Mouse (Mus musculus) myocyte (in vitro differentiated cells): ENCODE measurements around the gene Nfya.
"Not testable (repeated sequence)": the region's sequence is repeated elsewhere in the genome, so short reads cannot be mapped to it uniquely, and the experiment has no call there.

Experiments
- E2F4 ChIP-seq: IDR thresholded peaks from one replicate; pipeline ENCODE4 v1.6.1; 2011; ENCODE audit warnings: mild to moderate bottlenecking, control low read depth, moderate library complexity; ENCODE audit not compliant: insufficient read depth
- MAX ChIP-seq: IDR thresholded peaks from one replicate; pipeline ENCODE4 v1.6.1; 2011; ENCODE audit warnings: low read depth, mild to moderate bottlenecking, control low read depth
- MYOD1 ChIP-seq, 3 experiments: IDR thresholded peaks; one replicate each; pipeline ENCODE4 v1.6.1; 2011; ENCODE audit warnings: control low read depth in 2 of 3, low read depth in 2 of 3, mild to moderate bottlenecking in 2 of 3, moderate library complexity in 1 of 3; ENCODE audit not compliant: insufficient read length in 2 of 3, control insufficient read depth in 1 of 3
- POLR2A ChIP-seq: IDR thresholded peaks from one replicate; pipeline ENCODE4 v1.6.1; 2011; ENCODE audit warnings: low read depth, mild to moderate bottlenecking, control low read depth, moderate library complexity; ENCODE audit not compliant: insufficient read length
- REST ChIP-seq: IDR thresholded peaks from one replicate; pipeline ENCODE4 v1.6.1; 2011; ENCODE audit warnings: mild to moderate bottlenecking, control low read depth, moderate library complexity; ENCODE audit not compliant: insufficient read depth, insufficient read length
- TCF12 ChIP-seq: IDR thresholded peaks from one replicate; pipeline ENCODE4 v1.6.1; 2011; ENCODE audit warnings: mild to moderate bottlenecking, control low read depth; ENCODE audit not compliant: poor library complexity, insufficient read depth, severe bottlenecking
- TCF3 ChIP-seq: IDR thresholded peaks from one replicate; pipeline ENCODE4 v1.6.1; 2011; ENCODE audit warnings: low read depth, control low read depth; ENCODE audit not compliant: insufficient read length
- USF1 ChIP-seq: IDR thresholded peaks from one replicate; pipeline ENCODE4 v1.6.1; 2011; ENCODE audit warnings: low read depth, mild to moderate bottlenecking, control low read depth, moderate library complexity

- TF ChIP-seq USF1; POLR2A; MYOD1 (IDR thresholded peaks at IDR 0.05; ENCODE audit: control insufficient read depth in 1 of 3, insufficient read length in 2 of 3, low read depth in 2 of 3); TCF12; MAX; TCF3; E2F4; REST: not testable (repeated sequence)
Observed at GRCm38 (mm10) chr17:48352976-48353375, 56.7 kb downstream of the Nfya start.
